Mouse (Mus musculus) liver, adult 2 months (tissue): Measurements from ENCODE around the gene Tigit. TPM values are rescaled to one million over a fixed set of nuclear protein-coding genes. Genes with fewer than 3 reads are reported as not detected.

Experiments
- DNase-seq: peaks from one replicate; pipeline ENCODE4 v3.0.0-alpha.2; 2011; ENCODE audit warnings: low read depth, low spot score; ENCODE audit errors: extremely low read depth
- H3K27ac ChIP-seq: fragments of 200-500 bp; replicated peaks from 2 replicates; pipeline ENCODE4 v1.5.1; 2012; ENCODE audit warnings: low read depth, mild to moderate bottlenecking, control low read depth, inconsistent platforms, low read length; ENCODE audit not compliant: insufficient read depth
- H3K27me3 ChIP-seq: fragments of 200-500 bp; 2 replicates; pipeline ENCODE4 v1.6.1; 2012; ENCODE audit warnings: mild to moderate bottlenecking, moderate library complexity, low read length, inconsistent platforms; ENCODE audit not compliant: control insufficient read depth, insufficient read depth
- H3K36me3 ChIP-seq: fragments of 200-500 bp; 2 replicates; pipeline ENCODE4 v1.6.1; 2012; ENCODE audit warnings: low read length, inconsistent platforms; ENCODE audit not compliant: control insufficient read depth, insufficient read depth
- H3K4me1 ChIP-seq: fragments of 200-500 bp; 2 replicates; pipeline ENCODE4 v1.6.1; 2011; ENCODE audit warnings: low read length; ENCODE audit not compliant: control insufficient read depth, insufficient read depth
- H3K4me3 ChIP-seq: fragments of 200-500 bp; 2 replicates; pipeline ENCODE4 v1.5.1; 2011; ENCODE audit warnings: low read depth, mild to moderate bottlenecking, control low read depth, low read length, moderate library complexity; ENCODE audit not compliant: insufficient read depth
- H3K79me2 ChIP-seq: fragments of 200-500 bp; 2 replicates; pipeline ENCODE4 v1.6.1; 2012; ENCODE audit warnings: inconsistent platforms, mild to moderate bottlenecking, low read length, moderate library complexity; ENCODE audit not compliant: control insufficient read depth, insufficient read depth
- H3K9ac ChIP-seq: fragments of 200-500 bp; 2 replicates; pipeline ENCODE4 v1.6.1; 2012; ENCODE audit warnings: low read depth, mild to moderate bottlenecking, control low read depth, inconsistent platforms, low read length
- CTCF ChIP-seq: fragments of 200-500 bp; IDR thresholded peaks from 2 replicates; pipeline ENCODE4 v1.5.1; 2011; ENCODE audit warnings: low read depth, low read length, control low read depth
- POLR2A ChIP-seq: fragments of 200-500 bp; IDR thresholded peaks from 2 replicates; pipeline ENCODE4 v1.6.1; 2011; ENCODE audit warnings: low read length, control low read depth; ENCODE audit not compliant: insufficient read depth; ENCODE audit errors: extremely low read depth
- WGBS: fragments of 180-500 bp; shearing (Covaris S2); methylation state at CpG from one replicate; pipeline ENCODE4 v1.1.7; 2018; 5-methylcytosine and 5-hydroxymethylcytosine counted together
- polyA plus RNA-seq: library from polyadenylated mRNA; depleted of rRNA; stranded (reverse); fragments of >200 nt; gene quantifications from 2 replicates; pipeline ENCODE4 v1.2.3, GENCODE M21; 2012
- total RNA-seq: library from RNA; depleted of rRNA; stranded (reverse); fragments of >200 nt; gene quantifications from 2 replicates; pipeline ENCODE4 v1.2.3, GENCODE M21; 2014

The Tigit gene
- total and polyA plus RNA-seq, 2 experiments = 0.22 TPM; not detected in 1

DNA sequence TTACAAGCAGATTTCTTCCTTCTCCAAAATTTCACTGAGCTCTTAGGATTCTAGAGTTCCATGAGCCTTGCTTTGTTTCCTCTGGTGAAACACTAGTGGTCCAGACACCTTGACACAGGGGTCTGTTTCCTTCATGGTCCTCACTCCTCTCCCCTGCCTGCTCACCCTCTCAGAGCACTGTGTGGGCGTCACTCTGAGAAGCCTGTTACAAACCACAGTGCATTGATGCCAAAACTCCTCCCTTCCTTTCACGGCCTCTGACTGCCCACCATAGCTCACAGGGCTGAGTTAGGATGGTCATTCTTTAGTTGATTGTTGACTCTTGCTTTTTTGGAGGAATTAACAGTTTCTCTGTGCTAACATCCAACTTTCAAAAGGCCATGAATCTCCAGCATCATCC lies 43.6 kb downstream of the Tigit start:
- 76% methylated on average over 2 of the region's 2 CpGs for WGBS
- H3K79me2 ChIP-seq = no peaks in the 10 kb centered on the region; the same call in 1 of the 2 replicates

DNA sequence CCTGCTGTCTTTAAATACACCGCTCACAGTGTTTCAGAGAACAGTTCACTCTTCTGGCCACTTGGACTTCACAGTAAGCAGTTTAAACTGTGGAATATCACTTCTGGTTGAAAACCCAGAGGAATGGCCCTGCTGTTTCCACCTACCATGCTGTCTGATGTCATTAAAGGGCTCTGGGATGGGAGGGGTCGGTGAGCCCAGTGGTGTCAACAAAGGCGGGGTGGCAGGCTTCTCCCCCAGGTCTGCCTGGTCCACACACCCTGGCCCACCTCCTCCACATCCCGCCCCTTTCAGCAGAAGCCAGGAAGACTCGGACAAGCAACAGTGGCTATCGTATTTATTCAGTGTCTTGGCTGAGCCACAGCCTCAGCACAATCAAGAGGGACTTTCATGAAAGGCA lies 44.7 kb downstream of the Tigit start:
- Histone ChIP-seq H3K79me2 (no peaks in the 10 kb centered on the region; the same call in 1 of the 2 replicates), H3K9ac (no peak overlapping the region), H3K36me3 (peaks cover 60% of the 10 kb centered on the region), H3K27me3 (no peaks in the 10 kb centered on the region), H3K4me1 (no peaks in the 10 kb centered on the region; the same call in 1 of the 2 replicates), H3K4me3 (no peak overlapping the region), H3K27ac (no peak overlapping the region)
- no peak for DNase-seq
- WGBS = 78% methylated on average over 6 of the region's 6 CpGs
- no peak for TF ChIP-seq POLR2A

More for the DNA sequence above, 43.6 kb downstream of the Tigit start:
- Histone ChIP-seq H3K36me3 (peaks cover 60% of the 10 kb centered on the region), H3K9ac (no peak overlapping the region), H3K4me1 (no peaks in the 10 kb centered on the region; the same call in 1 of the 2 replicates), H3K4me3 (no peak overlapping the region), H3K27ac (no peak overlapping the region), H3K27me3 (no peaks in the 10 kb centered on the region)
- DNase-seq = no peak
- TF ChIP-seq POLR2A (no peak), CTCF (no peak)

DNA sequence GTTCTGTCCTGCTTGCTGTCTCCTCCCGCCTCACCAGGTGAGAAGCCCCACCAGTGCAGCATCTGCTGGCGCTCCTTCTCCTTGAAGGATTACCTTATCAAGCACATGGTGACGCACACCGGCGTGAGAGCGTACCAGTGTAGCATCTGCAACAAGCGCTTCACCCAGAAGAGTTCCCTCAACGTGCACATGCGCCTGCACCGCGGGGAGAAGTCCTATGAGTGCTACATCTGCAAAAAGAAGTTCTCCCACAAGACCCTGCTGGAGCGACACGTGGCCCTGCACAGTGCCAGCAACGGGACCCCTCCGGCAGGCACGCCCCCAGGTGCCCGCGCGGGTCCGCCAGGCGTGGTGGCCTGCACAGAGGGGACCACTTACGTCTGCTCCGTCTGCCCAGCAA lies 45.7 kb downstream of the Tigit start:
- no peaks in the 10 kb centered on the region; the same call in 1 of the 2 replicates for H3K4me1 ChIP-seq
- no peaks in the 10 kb centered on the region for H3K27me3 ChIP-seq
- no peak overlapping the region for H3K4me3 ChIP-seq
- 92% methylated on average over 23 of the region's 23 CpGs for WGBS
- H3K79me2 ChIP-seq = no peaks in the 10 kb centered on the region; the same call in 1 of the 2 replicates
- peaks cover 63% of the 10 kb centered on the region for H3K36me3 ChIP-seq
- H3K27ac ChIP-seq = no peak overlapping the region
- DNase-seq = no peak
- no peak for TF ChIP-seq POLR2A
- TF ChIP-seq CTCF = no peak
- H3K9ac ChIP-seq = no peak overlapping the region

DNA sequence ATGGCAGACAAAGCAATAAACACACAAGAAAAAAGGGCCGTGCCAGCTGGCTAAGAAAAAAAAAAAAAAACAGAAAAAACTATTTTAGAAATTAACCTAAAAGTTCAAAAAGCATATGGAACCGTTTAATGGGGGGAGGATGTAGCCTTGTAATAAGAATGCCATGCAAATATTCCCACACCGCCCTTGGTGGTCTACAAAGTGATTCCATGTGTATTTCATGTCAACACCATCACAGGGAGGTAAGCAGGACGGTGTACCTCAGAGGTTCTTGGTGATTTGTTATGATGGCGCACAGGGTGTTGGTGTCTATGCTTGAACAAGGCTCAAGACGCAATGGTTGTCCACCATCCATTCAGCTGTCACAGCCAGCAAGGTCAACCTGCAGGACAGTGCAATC lies 46.6 kb downstream of the Tigit start:
- Histone ChIP-seq H3K27ac (no peak overlapping the region), H3K79me2 (no peaks in the 10 kb centered on the region; the same call in 1 of the 2 replicates), H3K27me3 (no peaks in the 10 kb centered on the region), H3K4me3 (no peak overlapping the region), H3K36me3 (peaks cover 68% of the 10 kb centered on the region), H3K4me1 (no peaks in the 10 kb centered on the region; the same call in 1 of the 2 replicates), H3K9ac (no peak overlapping the region)
- no peak for DNase-seq
- no peak for TF ChIP-seq POLR2A
- no peak for TF ChIP-seq CTCF
- WGBS = 95% methylated on average over 6 of the region's 6 CpGs

DNA sequence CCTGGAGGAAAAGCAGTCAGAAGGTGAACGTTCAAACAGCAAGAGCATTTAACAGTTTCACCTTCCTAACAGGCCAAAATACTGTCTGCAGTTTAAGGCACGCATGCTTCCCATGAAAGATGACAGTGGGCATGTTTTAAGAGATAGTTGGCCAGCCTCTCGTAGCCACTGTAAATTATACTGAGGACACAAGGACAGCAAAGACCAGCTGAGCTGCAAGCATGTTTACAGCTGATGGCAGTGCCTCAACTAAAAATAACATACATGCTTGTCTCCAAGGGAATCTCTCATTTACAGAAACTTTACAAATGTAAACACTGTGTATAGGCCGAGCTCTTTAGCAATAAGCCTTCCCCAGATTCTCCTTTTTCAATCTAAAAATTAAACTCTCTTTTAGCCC lies 47.6 kb downstream of the Tigit start:
- Histone ChIP-seq H3K27ac (no peak overlapping the region), H3K79me2 (no peaks in the 10 kb centered on the region; the same call in 1 of the 2 replicates), H3K27me3 (no peaks in the 10 kb centered on the region), H3K36me3 (peaks cover 66% of the 10 kb centered on the region), H3K9ac (no peak overlapping the region), H3K4me3 (no peak overlapping the region), H3K4me1 (no peaks in the 10 kb centered on the region; the same call in 1 of the 2 replicates)
- 92% methylated on average over 4 of the region's 4 CpGs for WGBS
- no peak for DNase-seq
- no peak for TF ChIP-seq CTCF
- no peak for TF ChIP-seq POLR2A

DNA sequence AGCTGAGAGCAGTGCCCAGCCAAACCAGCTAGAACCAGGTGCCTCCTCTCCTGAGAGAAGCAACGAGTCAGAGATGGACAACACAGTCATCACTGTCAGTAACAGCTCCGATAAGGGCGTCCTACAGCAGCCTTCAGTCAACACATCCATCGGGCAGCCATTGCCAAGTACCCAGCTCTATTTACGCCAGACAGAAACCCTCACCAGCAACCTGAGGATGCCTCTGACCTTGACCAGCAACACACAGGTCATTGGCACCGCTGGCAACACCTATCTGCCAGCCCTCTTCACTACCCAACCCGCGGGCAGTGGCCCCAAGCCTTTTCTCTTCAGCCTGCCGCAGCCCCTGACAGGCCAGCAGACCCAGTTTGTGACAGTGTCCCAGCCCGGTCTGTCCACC lies 53.6 kb downstream of the Tigit start:
- Histone ChIP-seq H3K9ac (no peak overlapping the region), H3K4me3 (no peak overlapping the region), H3K27me3 (no peaks in the 10 kb centered on the region), H3K36me3 (peaks cover 40% of the 10 kb centered on the region), H3K79me2 (no peaks in the 10 kb centered on the region), H3K4me1 (no peaks in the 10 kb centered on the region; the same call in 1 of the 2 replicates), H3K27ac (no peak overlapping the region)
- WGBS = 49% methylated on average over 10 of the region's 10 CpGs
- TF ChIP-seq POLR2A (no peak), CTCF (no peak)
- peak; percentile 80 for DNase-seq
